Mouse (Mus musculus): ENCODE measurements around the gene Chst15. TPM values are rescaled to one million over a fixed set of nuclear protein-coding genes. Genes with fewer than 3 reads are reported as not detected.

Chst15 gene
- polyA plus RNA-seq, 1 experiment, result 34.6 TPM

DNA sequence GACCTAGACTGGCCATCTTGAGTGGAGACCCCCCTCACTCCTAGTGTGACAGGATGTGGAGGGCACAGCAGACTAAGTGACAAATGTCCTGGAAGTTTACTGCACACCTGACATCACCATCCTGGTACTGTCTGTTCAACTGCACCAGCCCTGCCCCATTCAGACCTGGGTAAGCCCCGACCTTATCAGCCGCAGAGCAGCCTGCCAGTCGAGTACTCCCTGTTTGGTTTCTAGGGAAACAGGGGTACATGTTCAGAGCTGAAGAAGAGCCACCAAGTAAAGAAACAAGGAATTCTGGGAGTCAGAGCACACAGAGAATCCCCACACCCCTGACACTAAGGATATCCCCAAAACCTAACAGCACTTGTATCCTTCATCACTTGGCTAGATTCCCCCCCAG lies 55.1 kb downstream of the Chst15 start:
- H3K27ac ChIP-seq (ENCODE audit: control insufficient read depth, insufficient read depth, low read depth, low read length, poor library complexity), result no peak overlapping the region
- TF ChIP-seq CTCF (IDR thresholded peaks at IDR 0.05; ENCODE audit: control insufficient read depth, insufficient read depth, low read length), result no peak
- no peak for TF ChIP-seq POLR2A (IDR thresholded peaks at IDR 0.05; ENCODE audit: borderline replicate concordance, control insufficient read depth, low read depth, low read length)
- no peaks in the 10 kb centered on the region; the same call in 1 of the 2 replicates for H3K4me1 ChIP-seq (ENCODE audit: control insufficient read depth, insufficient read depth, low read length)
- WGBS, result 54% methylated on average over 3 of the region's 3 CpGs
- H3K4me3 ChIP-seq (replicated peaks; ENCODE audit: control insufficient read depth, low read depth, low read length), result no peak overlapping the region

DNA sequence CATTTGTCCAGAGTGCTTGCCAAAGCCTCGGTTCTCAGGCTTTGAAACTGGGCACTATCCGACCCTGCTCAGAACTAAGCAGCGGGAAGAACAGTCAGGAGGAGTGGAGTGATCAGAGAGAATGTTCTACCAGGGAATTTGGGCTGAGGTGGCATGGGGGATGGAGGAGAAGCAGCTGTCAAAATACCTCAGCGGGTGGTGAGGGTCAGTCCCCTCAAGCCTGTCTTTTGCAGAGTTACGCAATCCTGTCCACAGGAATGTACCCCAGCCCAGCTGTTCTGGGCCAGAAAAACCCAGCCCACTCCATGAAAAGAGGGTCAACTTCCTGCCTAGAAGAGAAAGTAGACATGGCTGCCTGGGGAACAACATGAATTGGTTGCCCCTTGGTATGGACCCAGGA lies 56.4 kb downstream of the Chst15 start:
- TF ChIP-seq POLR2A (IDR thresholded peaks at IDR 0.05; ENCODE audit: borderline replicate concordance, control insufficient read depth, low read depth, low read length), result no peak
- TF ChIP-seq CTCF (IDR thresholded peaks at IDR 0.05; ENCODE audit: control insufficient read depth, insufficient read depth, low read length), result no peak
- Histone ChIP-seq H3K4me3 (replicated peaks; ENCODE audit: control insufficient read depth, low read depth, low read length) (no peak overlapping the region), H3K4me1 (ENCODE audit: control insufficient read depth, insufficient read depth, low read length) (no peaks in the 10 kb centered on the region; the same call in 1 of the 2 replicates), H3K27ac (ENCODE audit: control insufficient read depth, insufficient read depth, low read depth, low read length, poor library complexity) (no peak overlapping the region)
- WGBS, result 78% methylated on average over 5 of the region's 5 CpGs

DNA sequence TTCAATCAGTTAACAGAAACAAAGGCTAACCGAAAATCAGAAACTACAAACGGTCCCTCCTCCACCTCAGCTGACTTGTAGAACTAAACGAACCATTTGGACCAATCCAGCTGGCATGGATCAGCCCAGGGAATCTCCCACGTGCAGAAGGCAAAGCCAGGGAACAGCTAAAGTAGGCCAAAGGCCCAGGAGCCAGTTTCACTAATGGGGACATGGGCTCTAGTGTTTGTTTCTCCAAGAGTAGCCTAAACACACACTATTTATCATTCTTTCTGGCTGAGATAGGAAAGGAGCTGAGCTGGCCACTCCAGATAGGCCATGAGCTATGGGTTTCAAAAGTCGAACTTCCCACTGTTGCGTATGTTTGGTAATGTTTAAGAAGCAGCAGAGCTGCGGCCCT lies 58.2 kb downstream of the Chst15 start:
- 78% methylated on average over 7 of the region's 7 CpGs for WGBS
- TF ChIP-seq POLR2A (IDR thresholded peaks at IDR 0.05; ENCODE audit: borderline replicate concordance, control insufficient read depth, low read depth, low read length) (no peak), CTCF (IDR thresholded peaks at IDR 0.05; ENCODE audit: control insufficient read depth, insufficient read depth, low read length) (no peak)
- Histone ChIP-seq H3K27ac (ENCODE audit: control insufficient read depth, insufficient read depth, low read depth, low read length, poor library complexity) (no peak overlapping the region), H3K4me1 (ENCODE audit: control insufficient read depth, insufficient read depth, low read length) (no peaks in the 10 kb centered on the region; the same call in 1 of the 2 replicates), H3K4me3 (replicated peaks; ENCODE audit: control insufficient read depth, low read depth, low read length) (no peak overlapping the region)

GRCm38 (mm10) chr7:132258216-132258615 lies 58.8 kb downstream of the Chst15 start:
- H3K4me1 ChIP-seq (ENCODE audit: control insufficient read depth, insufficient read depth, low read length), result no peaks in the 10 kb centered on the region; the same call in 1 of the 2 replicates
- no peak overlapping the region for H3K27ac ChIP-seq (ENCODE audit: control insufficient read depth, insufficient read depth, low read depth, low read length, poor library complexity)
- no peak for TF ChIP-seq POLR2A (IDR thresholded peaks at IDR 0.05; ENCODE audit: borderline replicate concordance, control insufficient read depth, low read depth, low read length)
- TF ChIP-seq CTCF (IDR thresholded peaks at IDR 0.05; ENCODE audit: control insufficient read depth, insufficient read depth, low read length), result no peak
- 88% methylated on average over 5 of the region's 5 CpGs for WGBS
- H3K4me3 ChIP-seq (replicated peaks; ENCODE audit: control insufficient read depth, low read depth, low read length), result no peak overlapping the region

DNA sequence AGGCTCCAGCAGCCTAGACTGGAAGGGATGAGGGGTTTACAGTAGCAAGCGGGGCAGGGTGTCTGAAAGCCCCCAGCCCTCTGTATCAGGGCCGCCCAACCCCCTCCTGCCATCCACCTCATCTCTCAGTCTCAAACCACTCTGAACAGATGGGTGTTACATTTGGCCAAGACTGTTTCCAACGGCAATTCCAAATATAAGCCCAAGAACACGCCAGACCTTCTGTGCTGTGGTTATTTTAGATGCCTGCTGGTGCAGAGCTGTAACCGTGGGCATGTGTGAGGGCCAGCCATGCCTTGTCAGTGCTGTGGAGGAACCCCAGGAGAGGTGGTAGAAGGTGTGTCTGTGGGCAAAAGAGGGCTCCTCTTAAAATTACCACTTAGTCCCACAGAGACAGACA lies 63.5 kb downstream of the Chst15 start:
- Histone ChIP-seq H3K27ac (ENCODE audit: control insufficient read depth, insufficient read depth, low read depth, low read length, poor library complexity) (no peak overlapping the region), H3K4me1 (ENCODE audit: control insufficient read depth, insufficient read depth, low read length) (no peaks in the 10 kb centered on the region), H3K4me3 (replicated peaks; ENCODE audit: control insufficient read depth, low read depth, low read length) (no peak overlapping the region)
- 81% methylated on average over 5 of the region's 5 CpGs for WGBS
- TF ChIP-seq CTCF (IDR thresholded peaks at IDR 0.05; ENCODE audit: control insufficient read depth, insufficient read depth, low read length) (no peak), POLR2A (IDR thresholded peaks at IDR 0.05; ENCODE audit: borderline replicate concordance, control insufficient read depth, low read depth, low read length) (no peak)

DNA sequence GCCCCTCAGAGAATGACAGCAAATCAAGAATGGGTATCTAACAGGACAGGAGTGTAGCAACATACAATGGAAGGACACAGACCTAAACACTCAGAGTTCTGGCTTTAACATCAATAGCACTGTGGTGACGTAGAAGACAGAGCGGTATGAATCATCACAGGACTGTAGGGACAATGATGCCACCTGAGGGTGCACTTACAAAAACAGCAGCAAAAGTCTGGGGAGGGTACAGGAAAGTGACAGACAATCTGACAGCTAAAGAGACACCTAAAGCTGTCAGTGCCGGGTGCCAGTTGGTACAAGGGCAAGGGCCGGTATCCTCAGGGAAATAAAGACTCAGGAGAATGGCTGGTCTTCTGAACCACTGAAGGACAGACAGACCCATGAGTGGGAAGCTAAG lies 64.0 kb downstream of the Chst15 start:
- H3K4me1 ChIP-seq (ENCODE audit: control insufficient read depth, insufficient read depth, low read length), result no peaks in the 10 kb centered on the region
- no peak overlapping the region for H3K27ac ChIP-seq (ENCODE audit: control insufficient read depth, insufficient read depth, low read depth, low read length, poor library complexity)
- WGBS, result 92% methylated on average over 4 of the region's 4 CpGs
- TF ChIP-seq POLR2A (IDR thresholded peaks at IDR 0.05; ENCODE audit: borderline replicate concordance, control insufficient read depth, low read depth, low read length) (no peak), CTCF (IDR thresholded peaks at IDR 0.05; ENCODE audit: control insufficient read depth, insufficient read depth, low read length) (no peak)
- no peak overlapping the region for H3K4me3 ChIP-seq (replicated peaks; ENCODE audit: control insufficient read depth, low read depth, low read length)

GRCm38 (mm10) chr7:132249563-132250119 lies 67.4 kb downstream of the Chst15 start:
- Histone ChIP-seq H3K4me3 (replicated peaks; ENCODE audit: control insufficient read depth, low read depth, low read length) (no peak overlapping the region), H3K4me1 (ENCODE audit: control insufficient read depth, insufficient read depth, low read length) (no peaks in the 10 kb centered on the region), H3K27ac (ENCODE audit: control insufficient read depth, insufficient read depth, low read depth, low read length, poor library complexity) (no peak overlapping the region)
- WGBS, result 87% methylated on average over 10 of the region's 10 CpGs
- TF ChIP-seq CTCF (IDR thresholded peaks at IDR 0.05; ENCODE audit: control insufficient read depth, insufficient read depth, low read length) (no peak), POLR2A (IDR thresholded peaks at IDR 0.05; ENCODE audit: borderline replicate concordance, control insufficient read depth, low read depth, low read length) (no peak)

DNA sequence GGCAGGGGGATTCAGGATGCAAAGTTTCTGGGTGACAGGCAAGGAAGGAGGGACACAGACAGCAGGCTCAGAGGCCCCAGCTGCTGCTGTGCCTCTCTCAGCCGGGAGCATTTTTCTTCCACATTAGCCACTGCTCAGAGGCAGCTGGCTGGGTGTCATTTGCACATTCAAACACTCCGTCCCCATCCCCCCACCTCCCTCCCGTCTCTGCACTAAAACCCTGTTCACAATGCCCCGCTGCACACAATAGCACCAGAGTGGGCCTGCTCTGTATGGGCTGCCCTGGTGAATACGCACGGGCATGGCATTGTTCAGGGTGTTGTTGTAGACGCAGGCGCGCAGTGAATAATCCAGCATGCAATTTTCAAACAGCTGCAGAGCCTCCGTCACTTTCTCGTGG lies 69.5 kb downstream of the Chst15 start:
- 89% methylated on average over 11 of the region's 11 CpGs for WGBS

DNA sequence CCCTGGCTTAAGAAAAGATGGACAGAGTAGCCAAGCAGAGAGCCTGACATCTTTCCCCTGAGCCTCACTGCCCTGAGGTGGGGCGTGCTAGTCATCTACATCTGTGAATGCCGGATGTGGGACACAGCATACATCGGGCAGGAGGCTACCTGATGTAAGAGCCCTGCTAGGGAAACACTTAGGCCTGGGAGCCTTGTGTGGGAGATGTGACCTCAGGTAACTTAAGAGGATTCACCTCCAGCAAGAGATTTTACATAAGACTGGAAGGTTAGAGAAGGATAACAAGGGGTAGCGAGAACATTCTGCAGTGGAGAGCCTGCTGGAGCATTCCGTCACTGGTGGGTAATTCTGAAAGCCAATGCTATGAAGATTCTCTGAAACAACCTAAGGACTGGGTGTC lies 69.9 kb downstream of the Chst15 start:
- TF ChIP-seq POLR2A (IDR thresholded peaks at IDR 0.05; ENCODE audit: borderline replicate concordance, control insufficient read depth, low read depth, low read length) (no peak), CTCF (IDR thresholded peaks at IDR 0.05; ENCODE audit: control insufficient read depth, insufficient read depth, low read length) (no peak)
- Histone ChIP-seq H3K4me1 (ENCODE audit: control insufficient read depth, insufficient read depth, low read length) (no peaks in the 10 kb centered on the region), H3K27ac (ENCODE audit: control insufficient read depth, insufficient read depth, low read depth, low read length, poor library complexity) (no peak overlapping the region), H3K4me3 (replicated peaks; ENCODE audit: control insufficient read depth, low read depth, low read length) (no peak overlapping the region)
- 89% methylated on average over 5 of the region's 5 CpGs for WGBS

More for the DNA sequence above, 69.5 kb downstream of the Chst15 start:
- Histone ChIP-seq H3K4me3 (replicated peaks; ENCODE audit: control insufficient read depth, low read depth, low read length) (no peak overlapping the region), H3K27ac (ENCODE audit: control insufficient read depth, insufficient read depth, low read depth, low read length, poor library complexity) (no peak overlapping the region), H3K4me1 (ENCODE audit: control insufficient read depth, insufficient read depth, low read length) (no peaks in the 10 kb centered on the region)
- TF ChIP-seq CTCF (IDR thresholded peaks at IDR 0.05; ENCODE audit: control insufficient read depth, insufficient read depth, low read length) (no peak), POLR2A (IDR thresholded peaks at IDR 0.05; ENCODE audit: borderline replicate concordance, control insufficient read depth, low read depth, low read length) (no peak)

All from bone marrow, adult 2 months (tissue).